Mouse (Mus musculus): ENCODE measurements around the gene Def6.
A peak's percentile ranks its signal among the peaks of the same experiment; 100 is the strongest.

Gene Def6

GRCm38 (mm10) chr17:28244214-28244613 lies 36.6 kb downstream of the Def6 start:
- no peaks in the 10 kb centered on the region; the same call in 1 of the 2 replicates for H3K36me3 ChIP-seq (ENCODE audit: control insufficient read depth, insufficient read depth, low read length, poor library complexity, severe bottlenecking)
- no peaks in the 10 kb centered on the region for H3K27me3 ChIP-seq (ENCODE audit: control insufficient read depth, insufficient read depth, low read length, poor library complexity, severe bottlenecking)
- DNase-seq (ENCODE audit: low read depth, low spot score) = no peak

DNA sequence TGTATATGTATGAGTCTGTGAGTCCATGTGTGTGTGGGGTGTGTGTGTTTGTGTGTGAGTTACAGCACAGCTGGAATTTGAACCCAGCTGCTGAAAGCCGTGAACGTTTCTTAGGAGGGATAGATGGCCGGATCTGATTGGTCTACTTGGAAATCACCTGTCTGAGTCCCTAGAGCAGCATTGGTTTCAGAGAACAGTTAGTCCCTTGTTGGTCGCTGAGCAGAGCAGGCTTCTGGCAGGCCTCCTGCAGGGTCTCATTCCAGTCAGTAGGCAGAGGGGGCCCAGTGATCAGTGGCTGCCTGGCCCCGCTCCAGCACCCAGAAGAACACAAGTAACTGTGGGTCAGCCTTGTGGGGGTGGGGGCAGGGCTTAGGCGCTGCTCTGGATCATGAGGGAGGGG lies 37.1 kb downstream of the Def6 start:
- DNase-seq (ENCODE audit: low read depth, low spot score) = no peak
- H3K36me3 ChIP-seq (ENCODE audit: control insufficient read depth, insufficient read depth, low read length, poor library complexity, severe bottlenecking) = no peaks in the 10 kb centered on the region; the same call in 1 of the 2 replicates
- no peaks in the 10 kb centered on the region for H3K27me3 ChIP-seq (ENCODE audit: control insufficient read depth, insufficient read depth, low read length, poor library complexity, severe bottlenecking)

- peak; percentile 13 for DNase-seq (ENCODE audit: low read depth, low spot score)
- H3K36me3 ChIP-seq (ENCODE audit: control insufficient read depth, insufficient read depth, low read length, poor library complexity, severe bottlenecking) = no peaks in the 10 kb centered on the region; the same call in 1 of the 2 replicates
These were observed 39.1 kb downstream of the Def6 start for GRCm38 (mm10) chr17:28246640-28247039.

DNA sequence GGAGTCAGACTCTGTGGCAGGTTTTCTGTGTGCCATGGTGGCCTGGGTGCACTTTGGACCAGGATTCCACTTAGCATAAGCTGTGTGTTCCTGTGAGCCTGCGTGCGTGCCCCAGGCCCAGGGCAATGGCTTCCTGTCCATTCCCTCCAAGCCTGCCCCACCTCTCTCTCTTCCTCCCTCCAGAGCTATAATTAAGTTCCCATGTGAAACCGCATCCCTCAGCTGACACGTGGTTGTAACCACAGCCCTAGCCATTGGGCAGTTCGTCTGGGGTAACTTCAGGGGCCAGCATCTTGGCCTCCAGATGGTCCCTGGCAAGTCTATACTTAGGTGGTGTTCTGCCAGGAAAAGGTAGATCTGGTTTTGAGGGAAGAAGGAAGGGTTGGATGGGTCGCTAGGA lies 40.0 kb downstream of the Def6 start:
- peak; percentile 31 for DNase-seq (ENCODE audit: low read depth, low spot score)
- Histone ChIP-seq H3K36me3 (ENCODE audit: control insufficient read depth, insufficient read depth, low read length, poor library complexity, severe bottlenecking) (peaks cover 3% of the 10 kb centered on the region; the same call in 1 of the 2 replicates), H3K27me3 (ENCODE audit: control insufficient read depth, insufficient read depth, low read length, poor library complexity, severe bottlenecking) (no peaks in the 10 kb centered on the region)

More at GRCm38 (mm10) chr17:28246640-28247039, 39.1 kb downstream of the Def6 start:
- no peaks in the 10 kb centered on the region for H3K27me3 ChIP-seq (ENCODE audit: control insufficient read depth, insufficient read depth, low read length, poor library complexity, severe bottlenecking)

DNA sequence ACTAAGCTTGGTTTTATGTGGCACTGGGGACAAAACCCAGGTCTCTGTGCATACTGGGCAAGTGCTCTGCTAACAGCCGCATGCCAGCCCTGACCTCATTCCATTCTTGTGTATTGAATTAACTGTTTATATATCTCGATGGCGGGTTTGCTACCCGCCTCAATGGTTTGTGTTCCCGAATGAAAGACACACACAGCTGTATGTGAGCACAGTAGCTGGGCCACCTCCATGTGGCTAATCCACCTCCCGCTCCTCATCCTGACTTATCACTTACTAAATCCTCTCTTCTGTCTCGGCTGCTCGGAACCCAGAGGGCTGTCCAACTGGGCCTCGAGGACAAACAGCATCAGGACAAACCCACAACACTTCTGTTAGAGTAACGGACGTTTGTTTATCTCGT lies 41.5 kb downstream of the Def6 start:
- Histone ChIP-seq H3K36me3 (ENCODE audit: control insufficient read depth, insufficient read depth, low read length, poor library complexity, severe bottlenecking) (peaks cover 3% of the 10 kb centered on the region; the same call in 1 of the 2 replicates), H3K27me3 (ENCODE audit: control insufficient read depth, insufficient read depth, low read length, poor library complexity, severe bottlenecking) (no peaks in the 10 kb centered on the region)
- no peak for DNase-seq (ENCODE audit: low read depth, low spot score)

DNA sequence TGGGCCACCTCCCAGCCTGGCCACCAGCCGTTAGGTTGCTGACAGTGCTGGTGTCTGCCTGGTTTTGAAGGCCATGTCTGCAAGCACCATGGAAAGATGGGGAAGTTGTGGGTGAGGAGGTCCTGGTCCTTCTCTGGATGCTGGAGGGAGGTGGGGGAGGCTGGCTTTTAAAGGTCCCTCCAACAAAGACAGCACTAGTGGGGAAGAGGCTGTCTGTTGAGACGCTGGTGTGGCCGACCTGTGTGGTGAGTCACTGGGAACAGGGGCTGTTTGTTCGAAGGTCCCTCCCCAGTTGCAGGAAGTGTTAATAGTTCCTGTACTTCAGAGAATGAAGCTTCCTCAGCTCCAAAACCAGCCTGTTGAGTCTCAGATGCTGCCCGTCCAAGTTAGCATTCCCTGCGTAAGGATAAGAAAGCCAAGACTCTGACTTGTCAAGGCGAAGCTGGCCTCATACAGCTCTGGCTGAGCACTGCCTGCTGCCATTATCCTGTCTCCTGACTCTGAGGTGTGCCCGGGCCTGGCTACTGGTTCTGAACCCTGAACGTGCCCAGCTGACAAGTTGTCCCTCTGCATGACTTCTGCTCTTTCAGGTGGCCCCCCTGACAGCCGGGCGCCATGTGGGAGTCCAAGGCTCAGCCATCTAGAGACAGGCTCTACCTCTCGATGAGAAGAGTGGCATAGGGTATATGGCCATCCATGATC lies 44.2 kb downstream of the Def6 start:
- no peak for DNase-seq (ENCODE audit: low read depth, low spot score)
- Histone ChIP-seq H3K27me3 (ENCODE audit: control insufficient read depth, insufficient read depth, low read length, poor library complexity, severe bottlenecking) (no peaks in the 10 kb centered on the region), H3K36me3 (ENCODE audit: control insufficient read depth, insufficient read depth, low read length, poor library complexity, severe bottlenecking) (peaks cover 3% of the 10 kb centered on the region; the same call in 1 of the 2 replicates)

- no peak for DNase-seq (ENCODE audit: low read depth, low spot score)
- Histone ChIP-seq H3K27me3 (ENCODE audit: control insufficient read depth, insufficient read depth, low read length, poor library complexity, severe bottlenecking) (no peaks in the 10 kb centered on the region), H3K36me3 (ENCODE audit: control insufficient read depth, insufficient read depth, low read length, poor library complexity, severe bottlenecking) (peaks cover 3% of the 10 kb centered on the region; the same call in 1 of the 2 replicates)
These were observed 44.7 kb downstream of the Def6 start for GRCm38 (mm10) chr17:28252281-28252648.

DNA sequence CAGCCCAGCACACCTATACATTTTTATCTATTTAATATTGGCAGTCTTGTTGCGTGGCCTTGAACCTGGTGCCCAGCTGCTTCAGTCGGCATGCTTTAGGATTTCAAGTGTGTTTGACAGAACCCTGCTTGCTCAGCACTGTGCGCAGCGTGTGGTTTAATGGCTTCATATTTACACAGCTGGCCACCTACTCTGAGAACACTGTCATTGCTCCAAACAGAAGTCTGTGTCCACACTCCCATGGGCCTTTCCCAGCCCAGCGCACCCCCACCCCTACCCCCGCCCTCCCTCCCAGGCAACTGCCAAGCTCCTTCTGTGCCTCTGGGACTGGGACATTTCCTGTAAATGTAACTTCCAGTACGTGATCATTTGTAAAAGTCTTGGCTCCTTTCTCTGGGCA lies 45.6 kb downstream of the Def6 start:
- Histone ChIP-seq H3K36me3 (ENCODE audit: control insufficient read depth, insufficient read depth, low read length, poor library complexity, severe bottlenecking) (peaks cover 3% of the 10 kb centered on the region; the same call in 1 of the 2 replicates), H3K27me3 (ENCODE audit: control insufficient read depth, insufficient read depth, low read length, poor library complexity, severe bottlenecking) (no peaks in the 10 kb centered on the region)
- no peak for DNase-seq (ENCODE audit: low read depth, low spot score)

GRCm38 (mm10) chr17:28254804-28255203 lies 47.2 kb downstream of the Def6 start:
- Histone ChIP-seq H3K36me3 (ENCODE audit: control insufficient read depth, insufficient read depth, low read length, poor library complexity, severe bottlenecking) (peaks cover 3% of the 10 kb centered on the region; the same call in 1 of the 2 replicates), H3K27me3 (ENCODE audit: control insufficient read depth, insufficient read depth, low read length, poor library complexity, severe bottlenecking) (no peaks in the 10 kb centered on the region)
- DNase-seq (ENCODE audit: low read depth, low spot score) = no peak

DNA sequence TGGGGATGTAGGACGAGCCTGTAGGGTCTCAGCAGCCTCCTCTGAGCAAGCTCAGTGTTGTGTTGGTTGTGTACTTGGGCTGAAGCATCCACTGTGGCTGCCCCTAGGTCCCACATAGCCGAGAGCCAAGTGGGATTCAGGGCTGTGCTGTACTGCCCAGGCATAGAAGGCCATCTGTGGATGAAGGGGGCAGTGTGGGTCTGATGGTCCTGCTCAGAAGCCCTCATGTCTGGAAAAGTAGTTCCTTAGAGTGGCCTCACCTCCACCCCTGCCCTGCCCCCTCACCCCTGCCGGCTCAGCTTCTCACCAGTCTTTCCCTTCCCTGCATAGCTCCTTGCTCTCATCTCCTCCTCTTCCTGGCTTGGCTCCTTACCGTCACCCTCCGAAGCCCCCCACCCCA lies 48.1 kb downstream of the Def6 start:
- no peak for DNase-seq (ENCODE audit: low read depth, low spot score)
- Histone ChIP-seq H3K36me3 (ENCODE audit: control insufficient read depth, insufficient read depth, low read length, poor library complexity, severe bottlenecking) (peaks cover 3% of the 10 kb centered on the region; the same call in 1 of the 2 replicates), H3K27me3 (ENCODE audit: control insufficient read depth, insufficient read depth, low read length, poor library complexity, severe bottlenecking) (no peaks in the 10 kb centered on the region)

DNA sequence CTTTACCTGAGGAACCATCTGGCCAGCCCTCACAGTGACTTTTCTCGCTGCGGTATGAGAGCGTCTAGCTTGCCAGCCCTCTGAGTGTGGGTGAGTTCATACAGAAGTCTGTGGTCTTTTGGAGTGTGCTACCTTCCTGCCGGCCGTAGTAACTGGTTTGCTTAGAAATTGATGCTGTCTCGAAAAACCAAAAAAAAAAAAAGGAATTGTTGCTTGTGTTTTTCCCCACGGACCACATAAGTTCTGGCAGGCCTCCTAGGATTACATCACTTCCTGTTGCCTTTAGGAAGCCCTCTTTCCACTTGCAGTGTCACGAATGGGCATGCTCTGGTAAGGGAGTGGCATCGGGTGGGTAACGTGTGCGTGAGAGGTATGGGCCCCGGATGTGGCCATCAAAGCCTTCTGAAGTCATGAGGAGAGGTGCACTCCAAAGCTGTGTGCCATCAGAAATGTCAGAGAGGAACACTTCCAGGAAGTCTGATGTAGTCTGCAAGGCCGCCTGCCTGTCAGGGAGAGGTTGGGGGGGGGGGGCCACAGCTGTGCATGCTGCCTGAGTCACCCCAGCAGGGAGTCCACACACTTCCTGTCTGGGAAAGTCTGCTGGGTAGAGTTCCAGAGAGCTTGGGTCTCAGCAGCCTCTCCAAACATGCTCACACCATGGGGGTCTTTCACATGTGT lies 49.2 kb downstream of the Def6 start:
- peak; percentile 64 for DNase-seq (ENCODE audit: low read depth, low spot score)
- peaks cover 3% of the 10 kb centered on the region; the same call in 1 of the 2 replicates for H3K36me3 ChIP-seq (ENCODE audit: control insufficient read depth, insufficient read depth, low read length, poor library complexity, severe bottlenecking)
- no peaks in the 10 kb centered on the region for H3K27me3 ChIP-seq (ENCODE audit: control insufficient read depth, insufficient read depth, low read length, poor library complexity, severe bottlenecking)

DNA sequence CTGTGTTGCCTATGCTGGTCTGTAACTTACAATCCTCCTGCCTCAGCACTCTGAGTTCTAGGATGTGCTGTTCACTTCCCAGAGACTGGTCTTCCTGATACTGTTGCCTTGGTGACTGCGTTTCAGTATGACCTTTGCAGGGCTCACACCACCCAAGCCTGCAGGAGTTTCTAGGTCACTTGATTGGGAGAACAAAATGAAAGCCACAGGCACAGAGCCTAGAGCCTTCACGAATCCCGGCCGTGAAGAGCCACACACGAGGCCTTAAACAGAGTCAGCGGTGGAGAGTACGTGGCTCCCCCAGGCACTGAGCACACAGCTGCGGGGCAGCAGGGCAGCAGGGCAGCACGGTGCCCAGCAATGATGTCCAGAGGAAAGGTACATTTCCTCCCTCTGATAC lies 50.7 kb downstream of the Def6 start:
- H3K36me3 ChIP-seq (ENCODE audit: control insufficient read depth, insufficient read depth, low read length, poor library complexity, severe bottlenecking) = no peaks in the 10 kb centered on the region
- no peak for DNase-seq (ENCODE audit: low read depth, low spot score)

GRCm38 (mm10) chr17:28259890-28260542 lies 52.4 kb downstream of the Def6 start:
- H3K36me3 ChIP-seq (ENCODE audit: control insufficient read depth, insufficient read depth, low read length, poor library complexity, severe bottlenecking) = no peaks in the 10 kb centered on the region; the same call in 1 of the 2 replicates
- no peaks in the 10 kb centered on the region for H3K27me3 ChIP-seq (ENCODE audit: control insufficient read depth, insufficient read depth, low read length, poor library complexity, severe bottlenecking)
- peak; percentile 60 for DNase-seq (ENCODE audit: low read depth, low spot score)

More for the DNA sequence above, 50.7 kb downstream of the Def6 start:
- no peaks in the 10 kb centered on the region for H3K27me3 ChIP-seq (ENCODE audit: control insufficient read depth, insufficient read depth, low read length, poor library complexity, severe bottlenecking)

- Histone ChIP-seq H3K36me3 (ENCODE audit: control insufficient read depth, insufficient read depth, low read length, poor library complexity, severe bottlenecking) (no peaks in the 10 kb centered on the region; the same call in 1 of the 2 replicates), H3K27me3 (ENCODE audit: control insufficient read depth, insufficient read depth, low read length, poor library complexity, severe bottlenecking) (no peaks in the 10 kb centered on the region)
- DNase-seq (ENCODE audit: low read depth, low spot score) = no peak
These were observed 52.9 kb downstream of the Def6 start for GRCm38 (mm10) chr17:28260543-28260909.

GRCm38 (mm10) chr17:28261795-28262194 lies 54.2 kb downstream of the Def6 start:
- DNase-seq (ENCODE audit: low read depth, low spot score) = no peak
- no peaks in the 10 kb centered on the region; the same call in 1 of the 2 replicates for H3K36me3 ChIP-seq (ENCODE audit: control insufficient read depth, insufficient read depth, low read length, poor library complexity, severe bottlenecking)
- no peaks in the 10 kb centered on the region for H3K27me3 ChIP-seq (ENCODE audit: control insufficient read depth, insufficient read depth, low read length, poor library complexity, severe bottlenecking)
